Mouse (Mus musculus): ENCODE data around the gene Pqbp1.

Gene Pqbp1

GRCm38 (mm10) chrX:7878007-7878419 lies 21.1 kb downstream of the Pqbp1 start, which contains the start of gene Pim2:
TSS of gene Pim2 (plus strand) at chrX:7878262.
- DNase-seq = peak; percentile 81 to 89

- DNase-seq = no peak
Observed at GRCm38 (mm10) chrX:7869826-7870225, 29.2 kb downstream of the Pqbp1 start.

- DNase-seq = no peak
Observed at GRCm38 (mm10) chrX:7868506-7868905, 30.6 kb downstream of the Pqbp1 start.

- DNase-seq = no peak
Observed at GRCm38 (mm10) chrX:7867141-7867540, 31.9 kb downstream of the Pqbp1 start.

- no peak for DNase-seq
Observed at GRCm38 (mm10) chrX:7865786-7866185, 33.3 kb downstream of the Pqbp1 start.

- no peak for DNase-seq
Observed at GRCm38 (mm10) chrX:7865343-7865742, 33.7 kb downstream of the Pqbp1 start.

- DNase-seq = no peak
Observed at GRCm38 (mm10) chrX:7864551-7864950, 34.5 kb downstream of the Pqbp1 start.

- DNase-seq = no peak
Observed at GRCm38 (mm10) chrX:7863181-7863580, 35.9 kb downstream of the Pqbp1 start.

- no peak for DNase-seq
Observed at GRCm38 (mm10) chrX:7859191-7859753, 39.8 kb downstream of the Pqbp1 start.

GRCm38 (mm10) chrX:7854578-7854977 lies 44.5 kb downstream of the Pqbp1 start:
- no peak for DNase-seq

- no peak for DNase-seq
Observed at GRCm38 (mm10) chrX:7847845-7848244, 51.2 kb downstream of the Pqbp1 start.

Measured in thymus, adult 18-20 months (tissue).